Mouse (Mus musculus) kidney, postnatal 0 days (tissue): ENCODE results near the gene Cmip. TPM values are rescaled to one million over a fixed set of nuclear protein-coding genes. Genes with fewer than 3 reads are reported as not detected.

Experiments used
- ATAC-seq: fragments of 200-750 bp; cut with Nextera tagmentation; replicated peaks from 2 replicates; pipeline ENCODE4 v1.8.0; 2017; ENCODE audit warnings: low read depth, moderate number of reproducible peaks, moderate TSS enrichment, moderate library complexity; ENCODE audit not compliant: low FRiP score
- DNase-seq: peaks from one replicate; pipeline ENCODE4 v3.0.0-alpha.2; 2016; ENCODE audit warnings: low spot score
- H3K27ac ChIP-seq: fragments of 300-500 bp; sonication (generic); 2 replicates; pipeline ENCODE4 v1.5.1; 2014; ENCODE audit warnings: mild to moderate bottlenecking
- H3K27me3 ChIP-seq: fragments of 300-500 bp; sonication (generic); 2 replicates; pipeline ENCODE4 v1.6.1; 2014; ENCODE audit warnings: low read length, mixed read lengths; ENCODE audit not compliant: insufficient read depth
- H3K36me3 ChIP-seq: fragments of 300-500 bp; sonication (generic); 2 replicates; pipeline ENCODE4 v1.6.1; 2014; ENCODE audit warnings: low read length, mixed read lengths; ENCODE audit not compliant: insufficient read depth
- H3K4me1 ChIP-seq: fragments of 300-500 bp; sonication (generic); replicated peaks from 2 replicates; pipeline ENCODE4 v1.6.1; 2014; ENCODE audit warnings: antibody characterized with exemption, low read length, mixed read lengths; ENCODE audit not compliant: insufficient read depth
- H3K4me2 ChIP-seq: fragments of 300-500 bp; sonication (generic); 2 replicates; pipeline ENCODE4 v1.6.1; 2014; ENCODE audit warnings: mild to moderate bottlenecking, low read length, moderate library complexity, mixed read lengths
- H3K4me3 ChIP-seq: fragments of 300-500 bp; sonication (generic); replicated peaks from 2 replicates; pipeline ENCODE4 v1.5.1; 2014; ENCODE audit warnings: low read depth, low read length
- H3K9ac ChIP-seq: fragments of 300-500 bp; sonication (generic); 2 replicates; pipeline ENCODE4 v1.6.1; 2014; ENCODE audit warnings: low read depth, low read length
- H3K9me3 ChIP-seq: fragments of 300-500 bp; sonication (generic); replicated peaks from 2 replicates; pipeline ENCODE4 v1.6.1; 2016; ENCODE audit warnings: low read length, inconsistent platforms, mixed read lengths
- CTCF ChIP-seq: IDR thresholded peaks from 2 replicates; pipeline ENCODE4 v1.5.1; 2016; ENCODE audit warnings: antibody characterized with exemption, low read depth, mild to moderate bottlenecking, moderate library complexity
- WGBS: fragments of 180-500 bp; shearing (Covaris S2); extraction: QIAGEN DNeasy Blood & Tissue Kit; methylation state at CpG from one replicate; pipeline ENCODE4 v1.1.7; 2014; 5-methylcytosine and 5-hydroxymethylcytosine counted together
- polyA plus RNA-seq: library from polyadenylated mRNA; unstranded; fragments of >200 nt; fragmentation: Nextera tagmentation; extraction: Ambion mirVana; gene quantifications from 2 replicates; pipeline ENCODE4 v1.2.1, GENCODE M21; 2015

The Cmip gene
- polyA plus RNA-seq, 1 experiment from 2014 or later, result 36.8 TPM

GRCm38 (mm10) chr8:117326735-117327134 lies 69.9 kb downstream of the Cmip start:
- no peak for TF ChIP-seq CTCF
- Histone ChIP-seq H3K9me3 (no peaks in the 10 kb centered on the region), H3K27ac (no peak overlapping the region), H3K27me3 (no peaks in the 10 kb centered on the region), H3K36me3 (no peaks in the 10 kb centered on the region), H3K4me3 (no peak overlapping the region), H3K9ac (no peak overlapping the region), H3K4me1 (peaks cover 11% of the 10 kb centered on the region), H3K4me2 (no peak overlapping the region)
- ATAC-seq, result no peak
- DNase-seq, result no peak
- 90% methylated on average over 5 of the region's 5 CpGs for WGBS

GRCm38 (mm10) chr8:117327385-117327837 lies 70.5 kb downstream of the Cmip start:
- no peaks in the 10 kb centered on the region for H3K27me3 ChIP-seq
- no peak overlapping the region for H3K4me3 ChIP-seq
- no peak overlapping the region for H3K4me2 ChIP-seq
- no peak for TF ChIP-seq CTCF
- peaks cover 17% of the 10 kb centered on the region for H3K4me1 ChIP-seq
- ATAC-seq (peak; percentile 60), DNase-seq (peak; percentile 45)
- WGBS, result 35% methylated on average over 7 of the region's 7 CpGs
- no peaks in the 10 kb centered on the region for H3K36me3 ChIP-seq
- no peak overlapping the region for H3K9ac ChIP-seq
- no peaks in the 10 kb centered on the region for H3K9me3 ChIP-seq
- peak overlapping the region; percentile 15 for H3K27ac ChIP-seq

GRCm38 (mm10) chr8:117328758-117329157 lies 71.9 kb downstream of the Cmip start:
- no peaks in the 10 kb centered on the region for H3K36me3 ChIP-seq
- ATAC-seq (no peak), DNase-seq (no peak)
- no peaks in the 10 kb centered on the region for H3K9me3 ChIP-seq
- no peak overlapping the region for H3K4me3 ChIP-seq
- WGBS, result 74% methylated on average over 9 of the region's 9 CpGs
- no peak overlapping the region for H3K9ac ChIP-seq
- H3K4me2 ChIP-seq, result no peak overlapping the region
- no peaks in the 10 kb centered on the region for H3K27me3 ChIP-seq
- TF ChIP-seq CTCF, result no peak
- no peak overlapping the region for H3K27ac ChIP-seq
- H3K4me1 ChIP-seq, result peaks cover 19% of the 10 kb centered on the region

GRCm38 (mm10) chr8:117329167-117329566 lies 72.3 kb downstream of the Cmip start:
- 82% methylated on average over 9 of the region's 9 CpGs for WGBS
- ATAC-seq, result no peak
- peaks cover 23% of the 10 kb centered on the region for H3K4me1 ChIP-seq
- no peak overlapping the region for H3K4me3 ChIP-seq
- no peaks in the 10 kb centered on the region for H3K27me3 ChIP-seq
- no peaks in the 10 kb centered on the region for H3K36me3 ChIP-seq
- H3K27ac ChIP-seq, result no peak overlapping the region
- no peak for DNase-seq
- no peak overlapping the region for H3K9ac ChIP-seq
- TF ChIP-seq CTCF, result no peak
- no peaks in the 10 kb centered on the region for H3K9me3 ChIP-seq
- no peak overlapping the region for H3K4me2 ChIP-seq

- Histone ChIP-seq H3K9me3 (no peaks in the 10 kb centered on the region), H3K36me3 (no peaks in the 10 kb centered on the region), H3K27me3 (no peaks in the 10 kb centered on the region), H3K4me3 (no peak overlapping the region), H3K4me2 (no peak overlapping the region), H3K27ac (0 out of 2 replicates have a peak overlapping the region, but pooled peaks have one; percentile 2), H3K4me1 (peaks cover 30% of the 10 kb centered on the region), H3K9ac (no peak overlapping the region)
- 38% methylated on average over 2 of the region's 2 CpGs for WGBS
- ATAC-seq, result no peak
- TF ChIP-seq CTCF, result no peak
- DNase-seq, result no peak
Observed at GRCm38 (mm10) chr8:117329903-117330302, 73.0 kb downstream of the Cmip start.

- DNase-seq (no peak), ATAC-seq (no peak)
- H3K4me3 ChIP-seq, result no peak overlapping the region
- peaks cover 38% of the 10 kb centered on the region for H3K4me1 ChIP-seq
- H3K27ac ChIP-seq, result peak overlapping the region; percentile 93
- no peaks in the 10 kb centered on the region for H3K9me3 ChIP-seq
- no peaks in the 10 kb centered on the region for H3K36me3 ChIP-seq
- 48% methylated on average over 27 of the region's 27 CpGs for WGBS
- H3K9ac ChIP-seq, result no peak overlapping the region
- no peak overlapping the region for H3K4me2 ChIP-seq
- TF ChIP-seq CTCF, result no peak
- H3K27me3 ChIP-seq, result no peaks in the 10 kb centered on the region
Observed at GRCm38 (mm10) chr8:117332229-117333010, 75.6 kb downstream of the Cmip start.

- Histone ChIP-seq H3K36me3 (no peaks in the 10 kb centered on the region), H3K4me2 (peak overlapping the region; percentile 14; the same call in 1 of the 2 replicates), H3K9ac (no peak overlapping the region; the same call in none of the 2 replicates), H3K4me1 (peaks cover 39% of the 10 kb centered on the region), H3K4me3 (no peak overlapping the region), H3K27ac (peak overlapping the region; percentile 93), H3K9me3 (no peaks in the 10 kb centered on the region), H3K27me3 (no peaks in the 10 kb centered on the region)
- no peak for TF ChIP-seq CTCF
- DNase-seq (peak; percentile 70), ATAC-seq (peak; percentile 75)
- WGBS, result 42% methylated on average over 6 of the region's 6 CpGs
Observed at GRCm38 (mm10) chr8:117333619-117334018, 76.8 kb downstream of the Cmip start.
